Mouse (Mus musculus) ES-Bruce4 (cell line): ENCODE data around the gene Gabarapl1.

Experiments used
- EP300 ChIP-seq: IDR thresholded peaks from 2 replicates; pipeline ENCODE4 v1.6.1; 2011; ENCODE audit warnings: low read depth, low read length; ENCODE audit not compliant: insufficient read depth
- POLR2A ChIP-seq: IDR thresholded peaks from one replicate; pipeline ENCODE4 v1.8.1; 2011; ENCODE audit warnings: low read length; ENCODE audit not compliant: insufficient read depth

GRCm38 (mm10) chr6:129532556-129532941, 411 bp upstream of the Gabarapl1 start:
- TF ChIP-seq POLR2A (no peak), EP300 (no peak)
